Mouse (Mus musculus): ENCODE data around the gene Tle2.

The Tle2 gene

DNA sequence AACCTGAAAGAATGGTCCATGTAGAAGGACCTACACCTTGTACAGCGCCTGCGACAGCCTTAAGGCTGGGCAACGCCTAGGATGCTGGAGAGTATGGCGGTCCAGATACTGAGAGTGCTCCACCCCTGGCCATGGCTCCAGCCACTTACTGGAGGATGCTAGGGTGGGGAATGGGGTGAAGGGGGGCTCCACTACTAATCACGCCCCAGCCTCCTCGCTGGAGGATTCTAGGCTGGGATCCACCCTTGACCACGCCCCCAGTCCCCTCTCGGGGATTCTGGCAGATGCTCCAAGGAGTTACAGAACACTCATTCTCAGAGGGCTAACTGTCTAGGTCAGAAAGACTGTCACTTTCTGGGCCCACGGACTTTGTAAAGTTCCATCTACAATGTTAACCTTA is 1.4 kb upstream of the Tle2 start:
- no peak for DNase-seq (ENCODE audit: low read depth, low spot score)

GRCm38 (mm10) chr10:81575208-81575631 is 859 bp downstream of the Tle2 start:
- peak; percentile 20 for DNase-seq (ENCODE audit: low read depth, low spot score)

DNA sequence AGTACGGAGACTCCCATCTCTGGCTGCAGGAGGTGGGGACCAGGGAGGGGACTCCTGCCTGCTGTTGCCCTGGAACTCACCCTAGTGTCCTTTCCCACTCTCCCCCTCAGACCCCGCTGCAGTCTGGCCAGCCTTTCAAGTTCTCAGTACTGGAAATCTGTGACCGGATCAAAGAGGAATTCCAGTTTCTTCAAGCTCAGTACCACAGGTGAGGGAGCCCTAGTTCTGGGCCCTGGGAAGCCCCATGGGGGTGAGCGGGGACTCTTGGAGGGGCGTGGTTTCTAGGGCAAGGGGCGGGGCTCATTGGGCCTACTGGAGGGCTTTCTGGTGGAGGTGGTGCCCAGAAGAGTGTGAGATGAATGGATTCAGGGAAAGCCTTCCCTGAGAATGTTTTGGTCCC is 1.3 kb downstream of the Tle2 start:
- no peak for DNase-seq (ENCODE audit: low read depth, low spot score)

GRCm38 (mm10) chr10:81579967-81580366 is 5.6 kb downstream of the Tle2 start:
- DNase-seq (ENCODE audit: low read depth, low spot score) = no peak

- DNase-seq (ENCODE audit: low read depth, low spot score) = no peak
Measured at GRCm38 (mm10) chr10:81580441-81581070, 6.2 kb downstream of the Tle2 start.

DNA sequence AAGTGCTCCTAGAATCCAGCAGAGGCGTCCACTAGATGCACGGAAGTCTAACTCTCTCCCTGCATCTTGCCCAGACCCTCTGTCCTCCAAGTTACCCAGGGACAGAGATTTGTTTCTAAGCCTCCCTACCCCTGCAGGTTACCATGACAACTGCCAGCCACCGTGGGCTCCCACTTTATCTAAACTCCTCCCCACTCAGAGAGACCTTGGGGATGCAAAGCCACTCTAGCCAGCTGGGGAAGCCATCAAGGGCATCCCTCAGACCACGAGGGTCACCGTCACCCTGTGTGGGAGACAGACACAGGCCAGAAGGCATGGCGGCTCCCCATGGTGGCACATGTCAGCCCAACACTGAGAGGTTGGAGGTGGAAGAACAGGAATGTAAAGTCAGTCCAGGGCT is 9.0 kb downstream of the Tle2 start:
- DNase-seq (ENCODE audit: low read depth, low spot score) = no peak

DNA sequence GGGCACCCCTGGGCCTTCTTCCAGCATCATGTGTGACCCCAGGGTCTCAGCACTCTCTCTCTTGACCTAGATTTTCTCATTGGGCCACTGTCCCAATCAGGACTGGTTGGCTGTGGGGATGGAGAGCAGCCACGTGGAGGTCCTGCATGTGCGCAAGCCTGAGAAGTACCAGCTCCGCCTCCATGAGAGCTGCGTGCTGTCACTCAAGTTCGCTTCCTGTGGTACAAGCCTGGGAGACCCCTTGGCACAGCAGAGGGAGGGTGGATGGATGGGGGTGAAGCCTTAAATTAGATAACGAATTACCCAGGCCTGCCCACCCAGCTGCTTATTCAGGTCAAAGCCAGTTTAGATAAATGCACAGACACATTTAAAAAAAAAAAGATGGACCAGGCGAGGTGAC is 14.4 kb downstream of the Tle2 start:
- DNase-seq (ENCODE audit: low read depth, low spot score) = no peak

GRCm38 (mm10) chr10:81591846-81592245 is 17.5 kb downstream of the Tle2 start:
- DNase-seq (ENCODE audit: low read depth, low spot score) = no peak

- DNase-seq (ENCODE audit: low read depth, low spot score) = no peak
Measured at GRCm38 (mm10) chr10:81592631-81593030, 18.3 kb downstream of the Tle2 start.

- DNase-seq (ENCODE audit: low read depth, low spot score) = no peak
Measured at GRCm38 (mm10) chr10:81593223-81593622, 18.9 kb downstream of the Tle2 start.

DNA sequence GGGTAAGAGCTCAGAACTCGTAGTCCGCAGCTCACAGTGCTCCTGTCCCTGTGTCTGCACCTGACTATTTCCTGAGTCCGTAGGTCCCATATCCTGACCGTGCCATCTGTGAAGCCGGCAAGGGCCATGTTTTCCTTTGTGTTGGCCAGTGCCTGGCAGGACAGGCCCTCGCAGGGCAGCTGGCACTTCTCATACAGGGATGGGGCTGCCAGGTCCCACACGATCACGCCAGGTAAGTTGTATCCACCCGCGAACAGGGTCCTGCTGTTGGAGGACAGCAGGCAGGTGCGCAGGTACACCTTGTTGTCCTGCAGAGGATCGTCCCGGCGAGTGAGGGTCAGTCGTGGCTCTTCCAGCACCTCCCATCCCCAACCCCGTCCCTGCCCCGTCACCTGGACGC is 19.6 kb downstream of the Tle2 start:
- no peak for DNase-seq (ENCODE audit: low read depth, low spot score)

DNA sequence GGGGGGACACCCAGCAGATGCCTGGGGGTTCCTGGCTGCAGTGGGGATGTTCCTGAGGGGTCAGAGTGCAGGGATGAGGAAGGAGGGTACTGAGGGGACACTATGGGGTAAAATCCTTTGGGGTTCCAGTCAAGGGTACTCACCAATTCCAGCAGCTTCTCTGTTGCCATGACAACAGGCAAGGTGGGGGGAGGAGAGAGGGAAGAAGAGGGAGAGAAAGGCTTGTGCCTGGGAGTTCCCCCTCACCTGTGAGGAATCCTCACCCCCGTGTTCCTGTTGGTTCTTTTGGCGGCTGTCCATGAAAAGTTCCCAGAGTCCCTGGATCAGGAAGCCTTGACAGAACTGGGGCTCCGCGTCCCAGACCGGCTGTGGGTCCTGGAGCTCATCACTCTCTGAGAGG is 21.2 kb downstream of the Tle2 start:
- no peak for DNase-seq (ENCODE audit: low read depth, low spot score)

DNA sequence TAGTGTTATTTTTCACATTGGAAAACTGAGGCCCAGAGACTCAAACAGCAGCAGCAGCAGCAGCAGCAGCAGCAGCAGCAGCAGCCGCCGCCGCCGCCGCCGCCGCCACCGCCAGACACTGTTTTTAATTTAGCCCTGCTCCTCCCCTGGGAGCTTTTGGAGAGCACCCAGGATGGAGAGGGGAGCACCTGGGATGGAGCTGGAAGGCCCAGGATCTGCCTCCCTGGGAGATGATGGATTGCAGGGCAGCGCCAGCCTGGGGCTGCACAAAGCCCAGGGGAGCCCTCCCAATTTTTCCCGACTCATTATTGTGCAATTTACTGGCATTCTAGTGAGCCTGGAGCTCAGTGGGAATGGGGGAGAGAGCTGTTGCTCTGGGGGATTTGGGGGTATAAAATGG is 22.2 kb downstream of the Tle2 start:
- DNase-seq (ENCODE audit: low read depth, low spot score) = no peak

- DNase-seq (ENCODE audit: low read depth, low spot score) = no peak
Measured at GRCm38 (mm10) chr10:81597137-81597950, 23.0 kb downstream of the Tle2 start.

- no peak for DNase-seq (ENCODE audit: low read depth, low spot score)
Measured at GRCm38 (mm10) chr10:81598342-81598741, 24.0 kb downstream of the Tle2 start.

GRCm38 (mm10) chr10:81598871-81599270 is 24.5 kb downstream of the Tle2 start:
- no peak for DNase-seq (ENCODE audit: low read depth, low spot score)

DNA sequence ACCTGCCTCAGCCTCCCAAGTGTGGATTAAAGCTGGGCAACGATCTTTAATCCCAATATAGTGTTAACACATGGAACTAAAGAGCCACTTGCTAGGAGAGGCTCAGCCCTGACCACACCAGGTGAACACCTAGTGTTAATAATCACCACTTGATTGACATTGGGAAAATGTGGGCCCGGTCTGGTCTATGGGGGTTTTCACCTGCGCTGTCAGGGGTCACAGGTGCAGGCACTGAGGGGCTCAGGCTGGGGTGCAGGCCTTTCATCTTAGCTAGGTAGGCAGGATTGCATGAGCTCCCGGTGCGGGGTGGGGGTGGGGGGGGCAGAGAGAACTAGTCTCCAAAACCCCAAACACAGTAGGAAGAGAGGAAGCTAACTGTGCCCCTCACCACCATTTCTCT is 25.3 kb downstream of the Tle2 start:
- DNase-seq (ENCODE audit: low read depth, low spot score) = no peak

GRCm38 (mm10) chr10:81600096-81600495 is 25.7 kb downstream of the Tle2 start:
- DNase-seq (ENCODE audit: low read depth, low spot score) = no peak

DNA sequence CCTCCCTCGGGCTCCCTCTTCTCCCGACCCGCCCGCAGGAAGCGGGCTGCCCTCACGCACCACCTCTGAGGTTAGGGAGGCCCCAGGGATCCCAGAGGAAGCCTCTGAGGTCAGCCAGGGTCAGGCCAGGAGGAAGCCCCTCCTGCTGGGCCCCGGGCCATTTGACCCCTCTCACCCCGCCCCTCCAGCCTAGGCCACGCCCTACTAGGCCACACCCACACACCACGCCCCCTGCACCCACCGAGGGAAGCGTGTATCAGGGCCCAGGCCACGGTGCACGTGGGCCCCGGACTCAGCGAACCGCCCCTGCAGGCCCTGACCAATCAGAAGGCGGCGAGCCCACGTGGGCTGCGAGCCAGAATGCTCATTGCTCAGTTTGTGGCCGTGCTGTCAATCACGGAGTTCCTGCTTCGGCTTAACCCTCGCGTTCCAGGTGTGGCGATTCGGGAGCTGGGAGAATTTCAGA is 26.4 kb downstream of the Tle2 start, which contains the start of gene Tle6:
Gene Tle6, minus strand, starts transcription at position 336 of the 466 bp plus-strand sequence.
- peak; percentile 91 for DNase-seq (ENCODE audit: low read depth, low spot score)

DNA sequence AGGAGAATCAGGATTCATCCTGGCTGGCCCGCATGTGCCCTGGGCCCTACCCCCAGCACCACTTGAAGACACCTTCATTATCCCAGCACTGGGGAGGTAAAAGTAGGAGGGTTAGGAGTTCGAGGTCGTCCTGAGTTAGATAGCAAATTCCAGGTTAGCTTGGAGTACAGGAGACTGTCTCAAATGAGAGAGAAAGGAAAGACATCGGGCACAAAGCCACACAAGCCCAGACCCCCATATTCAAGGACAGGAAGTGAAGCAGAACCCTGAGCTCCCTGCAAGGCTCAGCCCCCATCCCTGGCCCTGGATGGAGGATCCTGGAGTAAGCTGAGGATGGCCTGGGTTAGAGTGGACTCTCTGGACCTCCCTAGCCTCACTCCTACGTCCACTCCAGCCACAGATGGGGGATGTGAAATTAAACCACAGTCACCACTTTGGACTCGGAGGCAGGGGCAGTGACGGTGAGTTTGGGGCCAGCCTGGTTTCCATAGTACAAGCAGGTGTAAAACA is 27.1 kb downstream of the Tle2 start:
- no peak for DNase-seq (ENCODE audit: low read depth, low spot score)

- DNase-seq (ENCODE audit: low read depth, low spot score) = peak; percentile 84
Measured at GRCm38 (mm10) chr10:81602741-81603151, 28.4 kb downstream of the Tle2 start.

DNA sequence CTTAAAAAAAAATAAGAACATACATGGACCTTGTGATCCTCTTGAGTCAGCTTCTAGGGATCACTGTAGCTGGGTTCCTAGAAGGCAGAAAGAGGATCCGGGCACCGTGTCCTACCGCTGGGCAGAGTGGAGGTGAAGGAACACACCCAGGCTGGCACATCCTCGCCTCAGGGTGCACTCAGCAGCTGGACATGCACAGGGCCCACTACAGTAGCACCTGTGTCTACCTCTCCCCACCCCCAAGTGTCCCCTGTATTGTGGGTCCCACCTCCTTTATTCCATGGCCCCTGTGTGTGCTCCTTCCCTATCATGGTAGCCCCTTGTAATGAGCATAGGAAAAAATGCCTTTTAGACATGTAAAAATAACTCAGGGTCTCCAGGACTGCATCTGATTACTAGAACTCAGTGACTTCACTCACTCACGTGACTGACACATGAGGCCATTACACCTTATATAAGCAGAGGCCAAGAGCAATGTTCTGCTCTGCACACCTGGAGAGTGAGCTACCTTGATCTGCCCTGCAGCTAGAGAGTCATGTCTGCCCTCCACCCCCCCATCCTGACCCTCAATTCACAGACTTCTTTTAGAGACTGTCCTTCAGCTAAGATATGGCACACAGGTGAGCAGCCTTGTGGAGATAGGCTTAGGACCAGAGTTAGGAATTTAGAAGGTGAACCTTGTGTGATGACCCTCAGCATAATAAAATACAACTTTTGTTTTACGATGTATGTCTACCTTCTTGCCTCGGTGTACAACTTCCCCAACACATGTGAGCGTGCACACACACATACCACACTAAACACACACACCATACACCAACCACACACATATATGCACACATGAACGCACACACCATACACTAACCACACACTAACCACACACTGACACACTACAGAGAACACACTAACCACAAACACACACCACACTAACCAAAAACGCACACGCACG is 29.9 kb downstream of the Tle2 start:
- DNase-seq (ENCODE audit: low read depth, low spot score) = no peak

Data from CD4-positive helper T cell, adult 2 months (primary cell).